ENCODE assay signal across 13 mouse cellular contexts in genomic region chr15:52459315-52459714, GRCm38 (mm10).
DNase-seq lines count a peak whose midpoint lies in the region; ATAC-seq and TF ChIP-seq lines count a peak whose summit lies in the region.
"Had no signal": no experiment of that assay in that cellular context is flagged by ENCODE, and none has a peak within 500 bp of the region (broad histone marks: within the 10 kb centered on the region; RNA-seq: fewer than 3 reads in every experiment).

No protein-coding gene starts in this region.

- no peaks in the 10 kb centered on the region for H3K9me3 ChIP-seq in hindbrain, embryonic 14.5 days (ENCODE audit: control insufficient read depth, low read length)
- H3K9me3 ChIP-seq in hindbrain, embryonic 11.5 days (ENCODE audit: control insufficient read depth, low read length) = no peaks in the 10 kb centered on the region
- H3K9me3 ChIP-seq in hindbrain, embryonic 15.5 days = no peaks in the 10 kb centered on the region
- no peaks in the 10 kb centered on the region for H3K9me3 ChIP-seq in midbrain, embryonic 13.5 days
- no peaks in the 10 kb centered on the region for H3K9me3 ChIP-seq in midbrain, postnatal 0 days (ENCODE audit: low read length)
- H3K9me3 ChIP-seq: embryonic facial prominence, embryonic 15.5 days; forebrain, embryonic 10.5 days; forebrain, embryonic 15.5 days; heart, embryonic 10.5 days had no signal

- peak overlapping the region; percentile 38; the same call in 1 of the 2 replicates for H3K27ac ChIP-seq in hindbrain, embryonic 14.5 days
- H3K27ac ChIP-seq in hindbrain, embryonic 11.5 days (ENCODE audit: low read depth, low read length) = no peak overlapping the region
- 0 out of 2 replicates have a peak overlapping the region, but pooled peaks have one; percentile 15 for H3K27ac ChIP-seq in hindbrain, embryonic 15.5 days (replicated peaks)
- peak overlapping the region; percentile 53 for H3K27ac ChIP-seq in midbrain, embryonic 13.5 days
- no peak overlapping the region for H3K27ac ChIP-seq in midbrain, postnatal 0 days (ENCODE audit: low read depth, low read length)
- H3K27ac ChIP-seq: embryonic facial prominence, embryonic 15.5 days; forebrain, embryonic 10.5 days; forebrain, embryonic 15.5 days; heart, embryonic 10.5 days had no signal

- no peak for TF ChIP-seq CTCF in midbrain, postnatal 0 days (IDR thresholded peaks at IDR 0.05)

- no peak overlapping the region for H3K4me2 ChIP-seq in hindbrain, embryonic 14.5 days (replicated peaks)
- H3K4me2 ChIP-seq in hindbrain, embryonic 11.5 days (replicated peaks; ENCODE audit: low read depth, low read length) = no peak overlapping the region
- H3K4me2 ChIP-seq in hindbrain, embryonic 15.5 days = no peak overlapping the region
- no peak overlapping the region for H3K4me2 ChIP-seq in midbrain, embryonic 13.5 days (replicated peaks)
- no peak overlapping the region for H3K4me2 ChIP-seq in midbrain, postnatal 0 days (ENCODE audit: low read depth, low read length, poor library complexity, severe bottlenecking)
- H3K4me2 ChIP-seq: embryonic facial prominence, embryonic 15.5 days; forebrain, embryonic 15.5 days had no signal

- WGBS in hindbrain, embryonic 14.5 days = 59% methylated on average over 1 of the region's 1 CpGs
- 59% methylated on average over 1 of the region's 1 CpGs for WGBS in hindbrain, embryonic 11.5 days
- 53% methylated on average over 1 of the region's 1 CpGs for WGBS in hindbrain, embryonic 15.5 days
- WGBS in midbrain, embryonic 13.5 days = 43% methylated on average over 1 of the region's 1 CpGs
- 53% methylated on average over 1 of the region's 1 CpGs for WGBS in midbrain, postnatal 0 days

- no peaks in the 10 kb centered on the region for H3K36me3 ChIP-seq in hindbrain, embryonic 14.5 days (replicated peaks; ENCODE audit: control insufficient read depth, insufficient read depth)
- no peaks in the 10 kb centered on the region for H3K36me3 ChIP-seq in hindbrain, embryonic 11.5 days (ENCODE audit: control insufficient read depth, insufficient read depth, low read length)
- H3K36me3 ChIP-seq in hindbrain, embryonic 15.5 days = no peaks in the 10 kb centered on the region
- H3K36me3 ChIP-seq in midbrain, embryonic 13.5 days = no peaks in the 10 kb centered on the region
- H3K36me3 ChIP-seq in midbrain, postnatal 0 days (ENCODE audit: insufficient read depth, low read length) = no peaks in the 10 kb centered on the region
- H3K36me3 ChIP-seq: embryonic facial prominence, embryonic 15.5 days; forebrain, embryonic 10.5 days; forebrain, embryonic 15.5 days; heart, embryonic 10.5 days had no signal

- no peak overlapping the region for H3K4me3 ChIP-seq in hindbrain, embryonic 14.5 days (replicated peaks; ENCODE audit: low read length)
- no peak overlapping the region for H3K4me3 ChIP-seq in hindbrain, embryonic 11.5 days (ENCODE audit: low read depth, low read length)
- no peak overlapping the region for H3K4me3 ChIP-seq in hindbrain, embryonic 15.5 days
- H3K4me3 ChIP-seq in midbrain, embryonic 13.5 days (replicated peaks) = no peak overlapping the region
- H3K4me3 ChIP-seq in midbrain, postnatal 0 days (ENCODE audit: low read depth, low read length) = no peak overlapping the region
- H3K4me3 ChIP-seq: embryonic facial prominence, embryonic 15.5 days; erythroblast, embryonic 14.5 days; forebrain, embryonic 10.5 days; forebrain, embryonic 15.5 days; heart, embryonic 10.5 days had no signal

- ATAC-seq in hindbrain, embryonic 14.5 days (ENCODE audit: low FRiP score) = peak; percentile 43; the same call in 1 of the 2 replicates
- ATAC-seq in hindbrain, embryonic 11.5 days (ENCODE audit: low FRiP score) = no peak
- no peak for ATAC-seq in hindbrain, embryonic 15.5 days (ENCODE audit: low FRiP score, low read depth)
- no peak for ATAC-seq in midbrain, embryonic 13.5 days
- ATAC-seq in midbrain, postnatal 0 days (ENCODE audit: low FRiP score) = no peak

- H3K4me1 ChIP-seq in hindbrain, embryonic 14.5 days (replicated peaks; ENCODE audit: control insufficient read depth, insufficient read depth, low read length) = peaks cover 10% of the 10 kb centered on the region
- no peaks in the 10 kb centered on the region for H3K4me1 ChIP-seq in hindbrain, embryonic 11.5 days (replicated peaks; ENCODE audit: control insufficient read depth, insufficient read depth, low read length)
- peaks cover 11% of the 10 kb centered on the region for H3K4me1 ChIP-seq in hindbrain, embryonic 15.5 days (replicated peaks)
- peaks cover 29% of the 10 kb centered on the region for H3K4me1 ChIP-seq in midbrain, embryonic 13.5 days (replicated peaks)
- no peaks in the 10 kb centered on the region; the same call in 1 of the 2 replicates for H3K4me1 ChIP-seq in midbrain, postnatal 0 days (ENCODE audit: insufficient read depth, low read length)
- H3K4me1 ChIP-seq: heart, embryonic 10.5 days had no signal

- H3K9ac ChIP-seq in hindbrain, embryonic 14.5 days = no peak overlapping the region
- no peak overlapping the region for H3K9ac ChIP-seq in hindbrain, embryonic 11.5 days (ENCODE audit: low read depth, low read length)
- no peak overlapping the region for H3K9ac ChIP-seq in hindbrain, embryonic 15.5 days
- H3K9ac ChIP-seq in midbrain, embryonic 13.5 days (replicated peaks) = no peak overlapping the region
- H3K9ac ChIP-seq in midbrain, postnatal 0 days (replicated peaks; ENCODE audit: low read length, poor library complexity, severe bottlenecking) = no peak overlapping the region
- H3K9ac ChIP-seq: embryonic facial prominence, embryonic 15.5 days; forebrain, embryonic 15.5 days had no signal

- no peaks in the 10 kb centered on the region for H3K27me3 ChIP-seq in hindbrain, embryonic 14.5 days (ENCODE audit: control insufficient read depth, insufficient read depth, low read length)
- H3K27me3 ChIP-seq in hindbrain, embryonic 11.5 days (ENCODE audit: control insufficient read depth, insufficient read depth, low read length) = no peaks in the 10 kb centered on the region
- no peaks in the 10 kb centered on the region for H3K27me3 ChIP-seq in hindbrain, embryonic 15.5 days
- no peaks in the 10 kb centered on the region for H3K27me3 ChIP-seq in midbrain, embryonic 13.5 days
- H3K27me3 ChIP-seq in midbrain, postnatal 0 days (ENCODE audit: insufficient read depth, low read length) = no peaks in the 10 kb centered on the region
- H3K27me3 ChIP-seq: CH12.LX; embryonic facial prominence, embryonic 15.5 days; forebrain, embryonic 15.5 days had no signal

- DNase-seq in hindbrain, embryonic 14.5 days (ENCODE audit: low spot score) = no peak
- DNase-seq in hindbrain, embryonic 11.5 days (ENCODE audit: low spot score) = no peak
- peak; percentile 15 for DNase-seq in midbrain, postnatal 0 days (ENCODE audit: low spot score)
- DNase-seq in thymus, postnatal 10 days (ENCODE audit: low spot score in 2 of 2) = no peak
- no peak for DNase-seq in cerebellum, postnatal 14 days

Comparison
In these comparisons a context has a peak if more than half of its experiments do, and no peak if none do; other contexts are left out.
1. H3K27ac ChIP-seq: peak in hindbrain, embryonic 14.5 days (single experiment), hindbrain, embryonic 15.5 days (single experiment) and midbrain, embryonic 13.5 days (single experiment); none in hindbrain, embryonic 11.5 days (single experiment) and midbrain, postnatal 0 days (single experiment).